8 mouse cellular contexts compared by ENCODE assay signal in genomic region chr2:37702301-37703172, GRCm38 (mm10). TPM values are rescaled to one million over a fixed set of nuclear protein-coding genes. Genes with fewer than 3 reads are reported as not detected.
DNase-seq lines count a peak whose midpoint lies in the region; ATAC-seq and TF ChIP-seq lines count a peak whose summit lies in the region.

No protein-coding gene starts in this region.

- peak overlapping the region; percentile 97 for H3K9ac ChIP-seq in heart, embryonic 14.5 days (ENCODE audit: low read length)

- peaks cover 23% of the 10 kb centered on the region for H3K27me3 ChIP-seq in G1E (ENCODE audit: insufficient read depth, low read length)
- no peaks in the 10 kb centered on the region for H3K27me3 ChIP-seq in heart, embryonic 14.5 days (ENCODE audit: control insufficient read depth, insufficient read depth, low read length)

- peaks cover 28% of the 10 kb centered on the region for H3K4me1 ChIP-seq in G1E (ENCODE audit: insufficient read depth, low read depth, low read length)
- no peaks in the 10 kb centered on the region for H3K4me1 ChIP-seq in embryonic fibroblast, embryonic 13.5 days (ENCODE audit: control insufficient read depth, insufficient read depth, low read length)
- H3K4me1 ChIP-seq in heart, embryonic 14.5 days (ENCODE audit: control insufficient read depth in 2 of 2, insufficient read depth in 2 of 2, low read length in 2 of 2) = peaks cover 3 to 13% of the 10 kb centered on the region in 2 experiments

- TF ChIP-seq POLR2A in embryonic fibroblast, embryonic 13.5 days (IDR thresholded peaks at IDR 0.05; ENCODE audit: low read depth, low read length) = no peak

- peaks cover 2% of the 10 kb centered on the region for H3K36me3 ChIP-seq in G1E (replicated peaks)
- H3K36me3 ChIP-seq in heart, embryonic 14.5 days (ENCODE audit: control insufficient read depth, insufficient read depth, low read length) = 0 out of 2 replicates have a peak, but pooled peaks cover 3% of the 10 kb centered on the region

- H3K9me3 ChIP-seq in G1E (replicated peaks) = no peaks in the 10 kb centered on the region
- H3K9me3 ChIP-seq in heart, embryonic 14.5 days (ENCODE audit: control insufficient read depth, low read length) = no peaks in the 10 kb centered on the region

- H3K4me2 ChIP-seq in heart, embryonic 14.5 days (ENCODE audit: low read length) = peak overlapping the region; percentile 86

- no peak for ATAC-seq in G1E (ENCODE audit: extremely low read depth, insufficient number of reproducible peaks, low FRiP score, poor library complexity, severe bottlenecking)
- ATAC-seq in heart, embryonic 14.5 days (ENCODE audit: insufficient number of reproducible peaks, insufficient read depth, low FRiP score, low read depth) = peak; percentile 4; the same call in 1 of the 2 replicates
- peak; percentile 19; the same call in 1 of the 2 replicates for ATAC-seq in megakaryocyte, adult 5-6 weeks (ENCODE audit: poor library complexity, severe bottlenecking)
- no peak for ATAC-seq in activated CD4-positive, CD25-positive, alpha-beta regulatory T cell, adult 4 months

- WGBS in heart, embryonic 14.5 days = under 1% methylated on average over 68 of the region's 70 CpGs

- DNase-seq in G1E (ENCODE audit: low spot score) = peak; percentile 19
- peak; percentile 38 to 58 for DNase-seq in adrenal gland, postnatal 36 days
- DNase-seq in layer of hippocampus, adult 9-11 months = peak; percentile 20
- peak; percentile 50 to 51 for DNase-seq in spleen, adult 18-20 months

- no peak overlapping the region for H3K27ac ChIP-seq in embryonic fibroblast, embryonic 13.5 days (ENCODE audit: insufficient read depth, low read length)
- peak overlapping the region; percentile 45 to 94 for H3K27ac ChIP-seq in heart, embryonic 14.5 days (replicated peaks in 1 of 2; ENCODE audit: control insufficient read depth in 1 of 2, insufficient read depth in 1 of 2, low read depth in 2 of 2, low read length in 2 of 2)

- no peak for TF ChIP-seq CTCF in G1E (IDR thresholded peaks at IDR 0.05; ENCODE audit: low read depth, low read length)
- TF ChIP-seq CTCF in embryonic fibroblast, embryonic 13.5 days (IDR thresholded peaks at IDR 0.05; ENCODE audit: borderline replicate concordance, insufficient read depth, low read length) = no peak

- H3K4me3 ChIP-seq in G1E (ENCODE audit: low read depth, low read length) = peak overlapping the region; percentile 93
- peak overlapping the region; percentile 69 for H3K4me3 ChIP-seq in embryonic fibroblast, embryonic 13.5 days (ENCODE audit: insufficient read depth, low read length)
- H3K4me3 ChIP-seq in heart, embryonic 14.5 days (ENCODE audit: control insufficient read depth in 1 of 2, insufficient read depth in 1 of 2, low read depth in 1 of 2, low read length in 2 of 2) = peak overlapping the region; percentile 87 to 97

RNA-seq across cellular contexts. Expression of gene Strbp, which starts 1.1 kb away (rescaled TPM):
- total RNA-seq in G1E (2014; fragmentation: Nextera tagmentation) (79.2 and 81.2 TPM in 2 replicates), G1E (2017) (46.4 and 52.9 TPM in 2 replicates)
- 24.8 and 26.8 TPM in 2 replicates for polyA plus RNA-seq in G1E (2012)
- 10 to 100 TPM; 48.2 to 68.0 TPM for total RNA-seq in adrenal gland, postnatal 36 days (2021)
- polyA plus RNA-seq in embryonic fibroblast, embryonic 13.5 days (2011; ENCODE audit: insufficient read length, low read depth, missing spikeins) = 23.0 and 36.1 TPM in 2 replicates
- polyA plus RNA-seq in heart, embryonic 14.5 days (2014; fragmentation: Nextera tagmentation; extraction: Ambion mirVana) = 25.9 and 30.2 TPM in 2 replicates
- 13.5 and 19.3 TPM in 2 replicates for total RNA-seq in megakaryocyte, adult 5-6 weeks (2015)
- 15.8 and 22.2 TPM in 2 replicates for total RNA-seq in megakaryocyte, adult 5-6 weeks (2017)
- 1 to 10 TPM; 7.4 to 7.8 TPM for polyA plus RNA-seq in activated CD4-positive, CD25-positive, alpha-beta regulatory T cell, adult 4 months (2017; shearing (Covaris generic))

Comparison
In these comparisons a context has a peak if more than half of its experiments do, and no peak if none do; other contexts are left out.
1. ATAC-seq: peak in heart, embryonic 14.5 days (single experiment) and megakaryocyte, adult 5-6 weeks (single experiment); none in G1E (single experiment) and activated CD4-positive, CD25-positive, alpha-beta regulatory T cell, adult 4 months (single experiment).
2. Peak in every context shown above with its lines, with median percentiles within 50 percentile points of each other: DNase-seq and H3K4me3 ChIP-seq.